ENCODE assay signal across 9 mouse cellular contexts in the genomic region with DNA sequence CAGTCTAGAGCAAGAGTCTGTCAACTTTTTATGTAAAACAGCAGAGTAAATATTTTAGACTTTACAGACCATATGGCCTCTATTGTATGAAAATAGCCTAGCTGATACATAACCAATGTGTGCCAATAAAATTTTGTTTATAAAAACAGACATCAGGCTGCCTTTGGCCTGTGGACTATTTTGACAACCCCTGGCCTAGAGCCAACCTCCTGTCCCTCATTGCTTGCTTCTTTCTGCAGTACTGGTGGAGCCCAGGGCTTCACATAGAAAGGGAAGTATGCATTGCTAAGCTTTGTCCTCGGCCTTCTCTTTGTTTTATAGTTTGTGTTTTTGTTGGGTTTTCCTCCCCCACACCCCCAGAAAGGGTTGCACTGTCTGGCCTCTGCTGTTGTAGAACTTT. TPM values are rescaled to one million over a fixed set of nuclear protein-coding genes. Genes with fewer than 3 reads are reported as not detected.
A peak's percentile ranks its signal among the peaks of the same experiment; 100 is the strongest.
DNase-seq lines count a peak whose midpoint lies in the region; ATAC-seq and TF ChIP-seq lines count a peak whose summit lies in the region.
"Had no signal": no experiment of that assay in that cellular context is flagged by ENCODE, and none has a peak within 500 bp of the region (broad histone marks: within the 10 kb centered on the region; RNA-seq: fewer than 3 reads in every experiment).

No protein-coding gene starts in this region.

- peak; percentile 43 for DNase-seq in heart, postnatal 4 days
- no peak for DNase-seq in heart, postnatal 36 days
- DNase-seq in MEL (ENCODE audit: low read depth, low spot score), result peak; percentile 24
- peak; percentile 60 for DNase-seq in lung, postnatal 0 days (ENCODE audit: low spot score)
- no peak for DNase-seq in thymus, postnatal 0 days (ENCODE audit: low spot score)
- DNase-seq: thymus, postnatal 14 days had no signal

- no peak for TF ChIP-seq EP300 in MEL (IDR thresholded peaks at IDR 0.05; ENCODE audit: low read depth in 1 of 2, low read length in 2 of 2)
- peak; percentile 25; the same call in 1 of the 2 replicates for TF ChIP-seq EP300 in lung, postnatal 0 days (IDR thresholded peaks at IDR 0.05)

- no peaks in the 10 kb centered on the region for H3K79me2 ChIP-seq in MEL (ENCODE audit: control insufficient read depth, insufficient read depth, low read length, poor library complexity)

- no peaks in the 10 kb centered on the region for H3K9me3 ChIP-seq in MEL (replicated peaks; ENCODE audit: insufficient read depth, low read length)
- H3K9me3 ChIP-seq in lung, postnatal 0 days (ENCODE audit: low read length), result no peaks in the 10 kb centered on the region

- H3K4me3 ChIP-seq in MEL (ENCODE audit: control insufficient read depth in 1 of 2, insufficient read depth in 1 of 2, low read depth in 2 of 2, low read length in 2 of 2), result no peak overlapping the region
- no peak overlapping the region for H3K4me3 ChIP-seq in bone marrow macrophage, adult 2 months (ENCODE audit: insufficient read depth, low read length)
- no peak overlapping the region for H3K4me3 ChIP-seq in lung, postnatal 0 days (ENCODE audit: low read depth, low read length)

- H3K4me1 ChIP-seq in MEL (ENCODE audit: control insufficient read depth in 1 of 2, insufficient read depth in 2 of 2, low read length in 2 of 2), result no peaks in the 10 kb centered on the region
- peaks cover 37% of the 10 kb centered on the region for H3K4me1 ChIP-seq in bone marrow macrophage, adult 2 months (ENCODE audit: control insufficient read depth, insufficient read depth, low read length)
- peaks cover 11% of the 10 kb centered on the region; the same call in 1 of the 2 replicates for H3K4me1 ChIP-seq in lung, postnatal 0 days (ENCODE audit: insufficient read depth, low read depth, low read length)

- WGBS in lung, postnatal 0 days, result 28% methylated on average over 1 of the region's 1 CpGs

- intact Hi-C loops in heart, postnatal 36 days (cut with DNase I), result no loop called here

- H3K27ac ChIP-seq in MEL (ENCODE audit: control insufficient read depth, low read depth, low read length), result no peak overlapping the region
- peak overlapping the region; percentile 68 for H3K27ac ChIP-seq in bone marrow macrophage, adult 2 months (ENCODE audit: insufficient read depth, low read depth, low read length)
- H3K27ac ChIP-seq in lung, postnatal 0 days (ENCODE audit: low read length), result 0 out of 2 replicates have a peak overlapping the region, but pooled peaks have one; percentile 66

- H3K27me3 ChIP-seq in MEL (ENCODE audit: control insufficient read depth in 1 of 2, insufficient read depth in 2 of 2, low read length in 2 of 2), result no peaks in the 10 kb centered on the region
- H3K27me3 ChIP-seq in lung, postnatal 0 days (replicated peaks; ENCODE audit: insufficient read depth, low read length), result no peaks in the 10 kb centered on the region
- H3K27me3 ChIP-seq: CH12.LX had no signal

- no peak overlapping the region for H3K9ac ChIP-seq in MEL (ENCODE audit: control insufficient read depth, low read depth, low read length, poor library complexity, severe bottlenecking)
- no peak overlapping the region for H3K9ac ChIP-seq in lung, postnatal 0 days (replicated peaks; ENCODE audit: low read depth)

- H3K4me2 ChIP-seq in lung, postnatal 0 days (replicated peaks; ENCODE audit: low read depth, low read length), result no peak overlapping the region

- TF ChIP-seq POLR2A in MEL (IDR thresholded peaks at IDR 0.05; ENCODE audit: control insufficient read depth in 1 of 2, insufficient read depth in 1 of 2, low read depth in 1 of 2, low read length in 2 of 2, poor library complexity in 1 of 2), result no peak
- TF ChIP-seq POLR2A in bone marrow macrophage, adult 2 months (IDR thresholded peaks at IDR 0.05; ENCODE audit: borderline replicate concordance, low read depth, low read length), result no peak

- TF ChIP-seq CTCF in MEL (IDR thresholded peaks at IDR 0.05 in 2 of 3, conservative IDR thresholded peaks at IDR 0.05 in 1 of 3; ENCODE audit: control insufficient read depth in 1 of 3, insufficient read depth in 1 of 3, low read depth in 2 of 3, low read length in 3 of 3, poor library complexity in 1 of 3, severe bottlenecking in 1 of 3), result no peak
- no peak for TF ChIP-seq CTCF in bone marrow macrophage, adult 2 months (IDR thresholded peaks at IDR 0.05; ENCODE audit: low read depth, low read length)
- no peak for TF ChIP-seq CTCF in lung, postnatal 0 days (IDR thresholded peaks at IDR 0.05)

- ATAC-seq in lung, postnatal 0 days, result no peak
- ATAC-seq in megakaryocyte, adult 5-6 weeks (ENCODE audit: poor library complexity, severe bottlenecking), result no peak

- no peak for TF ChIP-seq RAD21 in MEL (IDR thresholded peaks at IDR 0.05; ENCODE audit: low read depth, low read length)

- no peaks in the 10 kb centered on the region; a peak in 1 of 4 replicates for H3K36me3 ChIP-seq in MEL (ENCODE audit: control insufficient read depth in 1 of 2, insufficient read depth in 2 of 2, low read length in 2 of 2)
- H3K36me3 ChIP-seq in lung, postnatal 0 days (ENCODE audit: insufficient read depth, low read length), result peaks cover 42% of the 10 kb centered on the region

TF ChIP-seq in MEL, 35 proteins besides CTCF, POLR2A, EP300 and RAD21 (continues in another document):
- TF ChIP-seq NRF1 (IDR thresholded peaks at IDR 0.05; ENCODE audit: insufficient read depth, low read depth, low read length, poor library complexity, severe bottlenecking) (no peak), MAX (IDR thresholded peaks at IDR 0.05; ENCODE audit: low read length) (no peak), UBTF (IDR thresholded peaks at IDR 0.05; ENCODE audit: borderline replicate concordance, insufficient read depth, low read depth, low read length) (no peak), GABPA (IDR thresholded peaks at IDR 0.05; ENCODE audit: low read depth, low read length) (no peak), TCF12 (IDR thresholded peaks at IDR 0.05; ENCODE audit: low read depth, low read length) (no peak), BHLHE40 (IDR thresholded peaks at IDR 0.05; ENCODE audit: borderline replicate concordance, low read depth, low read length) (no peak), ZMIZ1 (IDR thresholded peaks at IDR 0.05; ENCODE audit: low read depth, low read length) (no peak), MYC (IDR thresholded peaks at IDR 0.05; ENCODE audit: low read depth, low read length) (no peak), KAT2A (conservative IDR thresholded peaks at IDR 0.05; ENCODE audit: low read depth, low read length) (no peak), POLR2AphosphoS5 (IDR thresholded peaks at IDR 0.05; ENCODE audit: borderline replicate concordance, low read depth, low read length) (no peak), ZKSCAN1 (IDR thresholded peaks at IDR 0.05; ENCODE audit: low read depth, low read length) (no peak)

RNA-seq across cellular contexts. Expression of a gene that starts 3.9 kb away (rescaled TPM):
- 100 to 1,000 TPM; 111 to 124 TPM for total RNA-seq in heart, postnatal 4 days (2021)
- total RNA-seq in heart, postnatal 36 days (2021), result 10 to 100 TPM; 71.4 TPM
- total RNA-seq in MEL (2012; rRNA removed), result 0.20 and 0.42 TPM in 2 replicates
- 1 to 10 TPM in 1 of 2 experiments, not detected in 1; 1.1 TPM for polyA plus RNA-seq in MEL (2012; ENCODE audit: insufficient read depth in 1 of 2, insufficient read length in 2 of 2, low read depth in 1 of 2, low replicate concordance in 2 of 2, missing spikeins in 1 of 2)
- 7.1 and 9.9 TPM in 2 replicates for polyA plus RNA-seq in bone marrow macrophage, adult 2 months (2012; ENCODE audit: insufficient read depth, insufficient read length, missing spikeins)
- polyA plus RNA-seq in lung, postnatal 0 days (2015; fragmentation: Nextera tagmentation; extraction: Ambion mirVana), result 153 and 184 TPM in 2 replicates
- total RNA-seq in megakaryocyte, adult 5-6 weeks (2015), result 0.13 and 0.32 TPM in 2 replicates
- 0.40 TPM in 1 of 2 replicates, not detected in the other for total RNA-seq in megakaryocyte, adult 5-6 weeks (2017)
- polyA plus RNA-seq in thymus, postnatal 0 days (2015; fragmentation: Nextera tagmentation; extraction: Ambion mirVana), result 13.0 and 16.2 TPM in 2 replicates

RNA-seq across cellular contexts. Expression of a gene that starts 23.1 kb away (rescaled TPM):
- total RNA-seq in heart, postnatal 4 days (2021), result 10 to 100 TPM; 57.1 to 67.0 TPM
- total RNA-seq in heart, postnatal 36 days (2021), result 10 to 100 TPM; 79.7 to 89.1 TPM
- 22.4 and 27.0 TPM in 2 replicates for total RNA-seq in MEL (2012; rRNA removed)
- polyA plus RNA-seq in MEL (2012; ENCODE audit: insufficient read depth in 1 of 2, insufficient read length in 2 of 2, low read depth in 1 of 2, low replicate concordance in 2 of 2, missing spikeins in 1 of 2), result 10 to 100 TPM in 1 of 2 experiments, not detected in 1; 71.8 TPM
- 110 and 122 TPM in 2 replicates for polyA plus RNA-seq in bone marrow macrophage, adult 2 months (2012; ENCODE audit: insufficient read depth, insufficient read length, missing spikeins)
- polyA plus RNA-seq in lung, postnatal 0 days (2015; fragmentation: Nextera tagmentation; extraction: Ambion mirVana), result 55.4 and 58.7 TPM in 2 replicates
- 57.3 and 71.0 TPM in 2 replicates for total RNA-seq in megakaryocyte, adult 5-6 weeks (2015)
- 41.4 and 51.9 TPM in 2 replicates for total RNA-seq in megakaryocyte, adult 5-6 weeks (2017)
- 58.0 and 64.2 TPM in 2 replicates for polyA plus RNA-seq in thymus, postnatal 0 days (2015; fragmentation: Nextera tagmentation; extraction: Ambion mirVana)

RNA-seq across cellular contexts. Expression of a gene that starts 25.2 kb away (rescaled TPM):
- 10 to 100 TPM; 36.3 to 39.4 TPM for total RNA-seq in heart, postnatal 4 days (2021)
- total RNA-seq in heart, postnatal 36 days (2021), result 10 to 100 TPM; 35.1 to 36.0 TPM
- total RNA-seq in MEL (2012; rRNA removed), result 7.9 and 8.1 TPM in 2 replicates
- 10 to 100 TPM in 1 of 2 experiments, not detected in 1; 17.0 TPM for polyA plus RNA-seq in MEL (2012; ENCODE audit: insufficient read depth in 1 of 2, insufficient read length in 2 of 2, low read depth in 1 of 2, low replicate concordance in 2 of 2, missing spikeins in 1 of 2)
- 30.5 and 33.0 TPM in 2 replicates for polyA plus RNA-seq in bone marrow macrophage, adult 2 months (2012; ENCODE audit: insufficient read depth, insufficient read length, missing spikeins)
- polyA plus RNA-seq in lung, postnatal 0 days (2015; fragmentation: Nextera tagmentation; extraction: Ambion mirVana), result 29.5 and 32.3 TPM in 2 replicates
- total RNA-seq in megakaryocyte, adult 5-6 weeks (2015), result 19.6 and 23.3 TPM in 2 replicates
- total RNA-seq in megakaryocyte, adult 5-6 weeks (2017), result 32.5 and 34.0 TPM in 2 replicates
- 27.0 and 35.6 TPM in 2 replicates for polyA plus RNA-seq in thymus, postnatal 0 days (2015; fragmentation: Nextera tagmentation; extraction: Ambion mirVana)

RNA-seq across cellular contexts. Expression of a gene that starts 25.7 kb away (rescaled TPM):
- total RNA-seq in heart, postnatal 4 days (2021), result 10 to 100 TPM; 20.6 to 25.2 TPM
- total RNA-seq in heart, postnatal 36 days (2021), result 10 to 100 TPM; 13.5 to 15.6 TPM
- 11.5 and 12.7 TPM in 2 replicates for total RNA-seq in MEL (2012; rRNA removed)
- polyA plus RNA-seq in MEL (2012; ENCODE audit: insufficient read depth in 1 of 2, insufficient read length in 2 of 2, low read depth in 1 of 2, low replicate concordance in 2 of 2, missing spikeins in 1 of 2), result 10 to 100 TPM in 1 of 2 experiments, not detected in 1; 14.3 TPM
- polyA plus RNA-seq in bone marrow macrophage, adult 2 months (2012; ENCODE audit: insufficient read depth, insufficient read length, missing spikeins), result 22.3 and 27.6 TPM in 2 replicates
- 21.1 and 22.3 TPM in 2 replicates for polyA plus RNA-seq in lung, postnatal 0 days (2015; fragmentation: Nextera tagmentation; extraction: Ambion mirVana)
- total RNA-seq in megakaryocyte, adult 5-6 weeks (2015), result 12.1 and 15.4 TPM in 2 replicates
- total RNA-seq in megakaryocyte, adult 5-6 weeks (2017), result 22.5 and 34.8 TPM in 2 replicates
- 24.2 and 31.3 TPM in 2 replicates for polyA plus RNA-seq in thymus, postnatal 0 days (2015; fragmentation: Nextera tagmentation; extraction: Ambion mirVana)

Comparison
In these comparisons a context has a peak if more than half of its experiments do, and no peak if none do; other contexts are left out.
1. DNase-seq: peak in heart, postnatal 4 days (single experiment), MEL (single experiment) and lung, postnatal 0 days (single experiment); none in heart, postnatal 36 days (0 of 2) and thymus, postnatal 0 days (single experiment).
2. RNA of a gene that starts 3.9 kb away (total RNA-seq): 111 to 124 TPM in heart, postnatal 4 days and 71.4 TPM in heart, postnatal 36 days; 0.20 to 0.42 TPM in MEL and 0.13 to 0.40 TPM in megakaryocyte, adult 5-6 weeks; every median in the first group is over 10 times any median in the second.